Mouse (Mus musculus) embryonic fibroblast, embryonic 13.5 days (primary cell): ENCODE results near the gene Cacng2.

Experiments used
- CTCF ChIP-seq: IDR thresholded peaks from 2 replicates; pipeline ENCODE4 v1.5.1; 2011; ENCODE audit warnings: mild to moderate bottlenecking, control low read depth, low read length, moderate library complexity, borderline replicate concordance; ENCODE audit not compliant: insufficient read depth
- POLR2A ChIP-seq: IDR thresholded peaks from 2 replicates; pipeline ENCODE4 v1.6.1; 2011; ENCODE audit warnings: low read depth, mild to moderate bottlenecking, control low read depth, low read length, moderate library complexity

GRCm38 (mm10) chr15:77979427-77979865 is 140.4 kb downstream of the Cacng2 start:
- TF ChIP-seq CTCF (no peak), POLR2A (no peak)
